ENCODE assay signal across 18 mouse cellular contexts in the genomic region with DNA sequence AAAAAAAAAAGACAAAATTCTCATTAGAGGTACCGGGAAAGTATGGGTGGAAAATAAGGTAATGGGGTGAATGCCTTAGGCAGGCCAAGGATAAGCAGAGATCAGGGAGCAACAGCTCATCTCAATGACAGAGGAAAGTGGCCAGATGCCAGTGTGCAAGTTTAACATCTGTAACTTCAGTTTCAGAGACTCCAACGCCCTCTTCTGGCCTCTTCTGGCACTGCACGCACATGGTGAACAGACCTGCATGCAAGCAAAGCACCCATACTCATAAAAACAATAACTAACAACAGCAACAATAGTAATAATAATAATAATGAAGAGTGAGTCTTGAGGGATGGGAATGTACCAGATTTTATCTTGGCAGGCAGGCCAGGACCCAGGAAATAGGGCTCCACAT. TPM values are rescaled to one million over a fixed set of nuclear protein-coding genes. Genes with fewer than 3 reads are reported as not detected.
DNase-seq lines count a peak whose midpoint lies in the region; ATAC-seq and TF ChIP-seq lines count a peak whose summit lies in the region.
"Had no signal": no experiment of that assay in that cellular context is flagged by ENCODE, and none has a peak within 500 bp of the region (broad histone marks: within the 10 kb centered on the region; RNA-seq: fewer than 3 reads in every experiment).

No protein-coding gene starts in this region.

- H3K36me3 ChIP-seq in kidney, postnatal 0 days (ENCODE audit: insufficient read depth, low read length) = no peaks in the 10 kb centered on the region
- H3K36me3 ChIP-seq: embryonic facial prominence, embryonic 13.5 days; forebrain, embryonic 10.5 days; heart, embryonic 15.5 days; hindbrain, embryonic 15.5 days; kidney, embryonic 15.5 days; limb, embryonic 10.5 days had no signal

- no peak overlapping the region for H3K4me3 ChIP-seq in kidney, postnatal 0 days (replicated peaks; ENCODE audit: low read depth, low read length)
- H3K4me3 ChIP-seq in bone marrow, adult 2 months (replicated peaks; ENCODE audit: control insufficient read depth, low read depth, low read length) = no peak overlapping the region
- H3K4me3 ChIP-seq: embryonic facial prominence, embryonic 13.5 days; forebrain, embryonic 10.5 days; heart, embryonic 15.5 days; hindbrain, embryonic 15.5 days; kidney, embryonic 15.5 days; limb, embryonic 10.5 days; megakaryocyte, embryonic 14.5 days had no signal

- peak; percentile 27; the same call in 1 of the 2 replicates for TF ChIP-seq CTCF in kidney, postnatal 0 days (IDR thresholded peaks at IDR 0.05; ENCODE audit: low read depth)
- peak; percentile 25; the same call in 1 of the 2 replicates for TF ChIP-seq CTCF in bone marrow, adult 2 months (IDR thresholded peaks at IDR 0.05; ENCODE audit: control insufficient read depth, insufficient read depth, low read length)

- H3K9ac ChIP-seq in kidney, postnatal 0 days (ENCODE audit: low read depth, low read length) = no peak overlapping the region
- H3K9ac ChIP-seq: embryonic facial prominence, embryonic 13.5 days; heart, embryonic 15.5 days; hindbrain, embryonic 15.5 days; kidney, embryonic 15.5 days had no signal

- no peak for ATAC-seq in kidney, postnatal 0 days (replicated peaks; ENCODE audit: low FRiP score, low read depth)

- no peak overlapping the region for H3K4me2 ChIP-seq in kidney, postnatal 0 days (ENCODE audit: low read length)
- H3K4me2 ChIP-seq: embryonic facial prominence, embryonic 13.5 days; heart, embryonic 15.5 days; hindbrain, embryonic 15.5 days; kidney, embryonic 15.5 days had no signal

- no peak for TF ChIP-seq POLR2A in bone marrow, adult 2 months (IDR thresholded peaks at IDR 0.05; ENCODE audit: borderline replicate concordance, control insufficient read depth, low read depth, low read length)

- no peaks in the 10 kb centered on the region for H3K9me3 ChIP-seq in kidney, postnatal 0 days (replicated peaks; ENCODE audit: low read length)
- H3K9me3 ChIP-seq: embryonic facial prominence, embryonic 13.5 days; forebrain, embryonic 10.5 days; heart, embryonic 15.5 days; hindbrain, embryonic 15.5 days; kidney, embryonic 15.5 days; limb, embryonic 10.5 days had no signal

- intact Hi-C loops in heart, postnatal 36 days (cut with DNase I) = no loop called here

- 78% methylated on average over 3 of the region's 3 CpGs for WGBS in kidney, postnatal 0 days
- 73% methylated on average over 3 of the region's 3 CpGs for WGBS in bone marrow, adult 2 months

- no peaks in the 10 kb centered on the region for H3K4me1 ChIP-seq in kidney, postnatal 0 days (replicated peaks; ENCODE audit: insufficient read depth, low read length)
- H3K4me1 ChIP-seq in bone marrow, adult 2 months (ENCODE audit: control insufficient read depth, insufficient read depth, low read length) = peaks cover 8% of the 10 kb centered on the region
- H3K4me1 ChIP-seq: embryonic facial prominence, embryonic 13.5 days had no signal

- DNase-seq in kidney, postnatal 0 days (ENCODE audit: low spot score) = no peak
- DNase-seq in kidney, adult 18-20 months = no peak
- DNase-seq in 3T3-L1 (ENCODE audit: low read depth, low spot score) = peak; percentile 29
- DNase-seq in A20 (ENCODE audit: low read depth, low spot score) = peak; percentile 27
- no peak for DNase-seq in ovary, postnatal 10 days (ENCODE audit: low spot score)
- DNase-seq in heart, postnatal 36 days = no peak
- DNase-seq: lung, adult 2 months; spleen, adult 18-20 months had no signal

- no peak overlapping the region for H3K27ac ChIP-seq in kidney, postnatal 0 days
- H3K27ac ChIP-seq in bone marrow, adult 2 months (ENCODE audit: control insufficient read depth, insufficient read depth, low read depth, low read length, poor library complexity) = no peak overlapping the region
- H3K27ac ChIP-seq: embryonic facial prominence, embryonic 13.5 days; forebrain, embryonic 10.5 days; heart, embryonic 15.5 days; hindbrain, embryonic 15.5 days; kidney, embryonic 15.5 days; limb, embryonic 10.5 days had no signal

- no peaks in the 10 kb centered on the region for H3K27me3 ChIP-seq in kidney, postnatal 0 days (ENCODE audit: insufficient read depth, low read length)
- H3K27me3 ChIP-seq: embryonic facial prominence, embryonic 13.5 days; heart, embryonic 15.5 days; hindbrain, embryonic 15.5 days had no signal

RNA-seq across cellular contexts. Expression of gene Rnd1, which starts 8.7 kb away (rescaled TPM):
- 0.50 and 0.66 TPM in 2 replicates for polyA plus RNA-seq in kidney, postnatal 0 days (2015; fragmentation: Nextera tagmentation; extraction: Ambion mirVana)
- polyA plus RNA-seq in bone marrow, adult 2 months (2011; ENCODE audit: insufficient read depth, insufficient read length, low replicate concordance, missing spikeins) = 1.8 and 2.3 TPM in 2 replicates
- total RNA-seq in heart, postnatal 36 days (2021) = 1 to 10 TPM; 1.1 to 1.4 TPM

RNA-seq across cellular contexts. Expression of gene Ccdc65, which starts 22.1 kb away (rescaled TPM):
- 0.74 and 0.75 TPM in 2 replicates for polyA plus RNA-seq in kidney, postnatal 0 days (2015; fragmentation: Nextera tagmentation; extraction: Ambion mirVana)
- not detected in 2 replicates for polyA plus RNA-seq in bone marrow, adult 2 months (2011; ENCODE audit: insufficient read depth, insufficient read length, low replicate concordance, missing spikeins)
- under 1 TPM; 0.33 to 0.42 TPM for total RNA-seq in heart, postnatal 36 days (2021)
- total RNA-seq: gastrocnemius, postnatal 4 days; monocyte, adult 5-6 weeks had no signal

RNA-seq across cellular contexts. Expression of gene Ddx23, which starts 23.2 kb away (rescaled TPM):
- 14.6 and 17.6 TPM in 2 replicates for polyA plus RNA-seq in kidney, postnatal 0 days (2015; fragmentation: Nextera tagmentation; extraction: Ambion mirVana)
- polyA plus RNA-seq in bone marrow, adult 2 months (2011; ENCODE audit: insufficient read depth, insufficient read length, low replicate concordance, missing spikeins) = 52.3 and 81.0 TPM in 2 replicates
- 10 to 100 TPM; 51.5 to 65.1 TPM for total RNA-seq in heart, postnatal 36 days (2021)

RNA-seq across cellular contexts. Expression of gene Fkbp11, which starts 42.1 kb away (rescaled TPM):
- 34.4 and 34.6 TPM in 2 replicates for polyA plus RNA-seq in kidney, postnatal 0 days (2015; fragmentation: Nextera tagmentation; extraction: Ambion mirVana)
- 0.74 TPM in 1 of 2 replicates, not detected in the other for polyA plus RNA-seq in bone marrow, adult 2 months (2011; ENCODE audit: insufficient read depth, insufficient read length, low replicate concordance, missing spikeins)
- total RNA-seq in heart, postnatal 36 days (2021) = 1 to 10 TPM; 6.2 to 6.7 TPM
- total RNA-seq: monocyte, adult 5-6 weeks had no signal

RNA-seq across cellular contexts. Expression of gene Cacnb3, which starts 55.3 kb away (rescaled TPM):
- polyA plus RNA-seq in kidney, postnatal 0 days (2015; fragmentation: Nextera tagmentation; extraction: Ambion mirVana) = 19.8 and 22.4 TPM in 2 replicates
- polyA plus RNA-seq in bone marrow, adult 2 months (2011; ENCODE audit: insufficient read depth, insufficient read length, low replicate concordance, missing spikeins) = 0.70 and 1.8 TPM in 2 replicates
- 1 to 10 TPM; 3.3 to 4.0 TPM for total RNA-seq in heart, postnatal 36 days (2021)

Comparison
In these comparisons a context has a peak if more than half of its experiments do, and no peak if none do; other contexts are left out.
1. DNase-seq: peak in 3T3-L1 (single experiment) and A20 (single experiment); none in kidney, postnatal 0 days (single experiment), kidney, adult 18-20 months (single experiment), ovary, postnatal 10 days (single experiment) and heart, postnatal 36 days (0 of 2).